Mouse (Mus musculus) CD4-positive naive resting alpha-beta T cell, adult 57 days (primary cell): ENCODE results near the gene Lrat. TPM values are rescaled to one million over a fixed set of nuclear protein-coding genes. Genes with fewer than 3 reads are reported as not detected.

Experiments used
- total RNA-seq: library from RNA; stranded (reverse); gene quantifications from one replicate; pipeline ENCODE4 v1.2.4, GENCODE M21; 2023

Lrat gene
- total RNA-seq = not detected

GRCm38 (mm10) chr3:82903613-82904205 is at the start of gene Lrat:
TSS of gene Lrat (minus strand) at chr3:82903973.

DNA sequence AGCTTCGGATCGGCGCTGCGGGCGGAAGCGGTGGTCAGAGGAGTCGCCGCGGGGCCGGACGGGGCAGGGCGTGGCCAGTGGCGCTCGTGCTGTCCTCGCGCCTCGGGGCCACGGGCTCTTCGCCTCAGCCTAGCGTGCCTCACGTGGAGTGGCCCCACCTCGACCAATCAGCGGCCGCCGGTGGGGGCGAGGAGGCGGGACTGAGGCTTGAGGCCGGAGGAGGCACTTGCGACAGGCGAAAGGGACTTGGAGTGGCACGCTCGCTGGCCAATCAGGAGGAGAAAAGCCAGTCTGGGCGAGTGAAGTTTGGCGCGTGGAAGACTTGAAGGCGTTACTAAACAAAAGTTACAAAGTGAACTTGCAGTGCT is 27.4 kb downstream of the Lrat start, which contains the start of gene Rbm46:
Gene Rbm46, minus strand, starts transcription at position 112 of the 368 bp plus-strand sequence.

Other genes with a start within 250 kb of the Lrat start
- gene Rbm46, start 27.5 kb downstream of the Lrat start, total RNA-seq = not detected
- gene Fgg, start 103.8 kb upstream of the Lrat start, total RNA-seq = not detected
- gene Fga, start 122.1 kb upstream of the Lrat start, total RNA-seq = not detected
- not detected for gene Fgb, start 145.9 kb upstream of the Lrat start, total RNA-seq
- 57.8 TPM for gene Plrg1, start 151.5 kb upstream of the Lrat start, total RNA-seq
- gene Dchs2, start 224.0 kb upstream of the Lrat start, total RNA-seq = not detected